Mouse (Mus musculus) ES-E14 (cell line): ENCODE data around the gene Tmem88b. TPM values are rescaled to one million over a fixed set of nuclear protein-coding genes. Genes with fewer than 3 reads are reported as not detected.

Experiments used
- DNase-seq: peaks from one replicate; pipeline ENCODE4 v3.0.0-alpha.2; 2013; ENCODE audit warnings: low read depth, low spot score
- H3K27ac ChIP-seq: 2 replicates; pipeline ENCODE4 v1.5.1; 2012; ENCODE audit warnings: low read depth, mild to moderate bottlenecking, low read length, moderate library complexity, mixed read lengths; ENCODE audit not compliant: poor library complexity, insufficient read depth, severe bottlenecking
- H3K36me3 ChIP-seq: 2 replicates; pipeline ENCODE4 v1.6.1; 2012; ENCODE audit warnings: mild to moderate bottlenecking, low read length, moderate library complexity, mixed read lengths; ENCODE audit not compliant: control insufficient read depth, poor library complexity, insufficient read depth, severe bottlenecking
- H3K4me1 ChIP-seq, 2 experiments: fragments of 150-350 bp in 1 of 2; sonication (generic) in 1 of 2; 2 replicates each; pipeline ENCODE4 v1.6.1; 2012; ENCODE audit warnings: low read length in 2 of 2, mild to moderate bottlenecking in 1 of 2, mixed read lengths in 1 of 2; ENCODE audit not compliant: control insufficient read depth in 2 of 2, insufficient read depth in 2 of 2, poor library complexity in 1 of 2
- H3K4me3 ChIP-seq, 2 experiments: fragments of 150-350 bp in 1 of 2; sonication (generic) in 1 of 2; 2 replicates each; pipeline ENCODE4 v1.5.1; 2012; ENCODE audit warnings: low read length in 2 of 2, low read depth in 1 of 2, mild to moderate bottlenecking in 1 of 2, mixed read lengths in 1 of 2; ENCODE audit not compliant: insufficient read depth in 1 of 2, poor library complexity in 1 of 2, severe bottlenecking in 1 of 2
- H3K9ac ChIP-seq: 2 replicates; pipeline ENCODE4 v1.6.1; 2012; ENCODE audit warnings: low read depth, mild to moderate bottlenecking, low read length, mixed read lengths; ENCODE audit not compliant: poor library complexity, insufficient read depth, severe bottlenecking
- H3K9me3 ChIP-seq: fragments of 150-350 bp; sonication (generic); 2 replicates; pipeline ENCODE4 v1.6.1; 2012; ENCODE audit warnings: low read depth, mild to moderate bottlenecking, low read length; ENCODE audit not compliant: control insufficient read depth, insufficient read depth
- CHD2 ChIP-seq: IDR thresholded peaks from 2 replicates; pipeline ENCODE4 v1.6.1; 2014; ENCODE audit warnings: mild to moderate bottlenecking, low read depth, low read length, inconsistent platforms
- HCFC1 ChIP-seq: IDR thresholded peaks from 2 replicates; pipeline ENCODE4 v1.6.1; 2012; ENCODE audit warnings: low read length, inconsistent platforms, borderline replicate concordance; ENCODE audit not compliant: insufficient read depth
- MAFK ChIP-seq: IDR thresholded peaks from 2 replicates; pipeline ENCODE4 v1.6.1; 2014; ENCODE audit warnings: mild to moderate bottlenecking, low read depth, low read length, inconsistent platforms; ENCODE audit not compliant: insufficient read depth
- ZC3H11A ChIP-seq: IDR thresholded peaks from 2 replicates; pipeline ENCODE4 v1.6.1; 2012; ENCODE audit warnings: low read depth, mild to moderate bottlenecking, inconsistent platforms, low read length, borderline replicate concordance
- ZNF384 ChIP-seq: IDR thresholded peaks from 2 replicates; pipeline ENCODE4 v1.6.1; 2012; ENCODE audit warnings: low read depth, low read length, inconsistent platforms
- in situ Hi-C, 2 experiments: fragments of 600-800 bp; cut with MboI; formaldehyde crosslinking; loops; one replicate each; pipeline ENCODE4 v1.15.1; 2025; ENCODE audit warnings: low sequenced_read_pairs in 2 of 2, inconsistent platforms in 1 of 2; ENCODE audit not compliant: unreplicated experiment in 2 of 2
- total RNA-seq: library from RNA; depleted of rRNA; stranded (reverse); fragments of 300-350 nt; gene quantifications from 2 replicates; pipeline ENCODE4 v1.2.3, GENCODE M21; 2012

Gene Tmem88b
- total RNA-seq, 1 experiment, result 0.09 TPM

- TF ChIP-seq MAFK (no peak), ZNF384 (no peak), ZC3H11A (no peak), HCFC1 (peak; percentile 91), CHD2 (peak; percentile 92)
- no peaks in the 10 kb centered on the region for H3K9me3 ChIP-seq
- peak overlapping the region; percentile 9 for H3K27ac ChIP-seq
- peaks cover 13% of the 10 kb centered on the region for H3K36me3 ChIP-seq
- peak overlapping the region; percentile 81 to 89 for H3K4me3 ChIP-seq
- peaks cover 0 to 2% of the 10 kb centered on the region in 2 experiments; a peak in 2 of 4 replicates for H3K4me1 ChIP-seq
- peak overlapping the region; percentile 83 for H3K9ac ChIP-seq
- in situ Hi-C loops, result no loop called here
- DNase-seq, result peak; percentile 92
Observed at GRCm38 (mm10) chr4:155803340-155804041, 17.8 kb upstream of the Tmem88b start.

- DNase-seq, result no peak
- in situ Hi-C loops, result no loop called here
- Histone ChIP-seq H3K4me3 (peak within 1 kb of the TSS; percentile 81 to 89), H3K27ac (peak within 1 kb of the TSS; percentile 9), H3K4me1 (peaks cover 0 to 2% of the 10 kb centered on the region in 2 experiments; a peak in 2 of 4 replicates), H3K9me3 (no peaks in the 10 kb centered on the region), H3K36me3 (peaks cover 11% of the 10 kb centered on the region), H3K9ac (peak within 1 kb of the TSS; percentile 83)
- TF ChIP-seq MAFK (no peak), ZC3H11A (no peak), HCFC1 (no peak), CHD2 (no peak), ZNF384 (no peak)
Observed at GRCm38 (mm10) chr4:155802741-155803339, 17.2 kb upstream of the Tmem88b start, which contains the start of gene Mrpl20. Gene Mrpl20, plus strand, starts transcription at chr4:155802878.

- peaks cover 10% of the 10 kb centered on the region for H3K36me3 ChIP-seq
- H3K4me3 ChIP-seq, result no peak overlapping the region
- no peak for DNase-seq
- H3K4me1 ChIP-seq, result peaks cover 0 to 2% of the 10 kb centered on the region in 2 experiments; a peak in 2 of 4 replicates
- in situ Hi-C loops, result no loop called here
- H3K9ac ChIP-seq, result no peak overlapping the region
- no peaks in the 10 kb centered on the region for H3K9me3 ChIP-seq
- no peak for TF ChIP-seq HCFC1
- no peak for TF ChIP-seq ZNF384
- TF ChIP-seq MAFK, result no peak
- TF ChIP-seq ZC3H11A, result no peak
- TF ChIP-seq CHD2, result no peak
- H3K27ac ChIP-seq, result no peak overlapping the region
Observed at GRCm38 (mm10) chr4:155802075-155802474, 16.4 kb upstream of the Tmem88b start.

GRCm38 (mm10) chr4:155793730-155794129, 8.1 kb upstream of the Tmem88b start:
- Histone ChIP-seq H3K27ac (no peak overlapping the region), H3K9me3 (no peaks in the 10 kb centered on the region), H3K9ac (no peak overlapping the region), H3K4me1 (no peaks in the 10 kb centered on the region), H3K4me3 (no peak overlapping the region), H3K36me3 (no peaks in the 10 kb centered on the region)
- TF ChIP-seq MAFK (no peak), ZNF384 (no peak), HCFC1 (no peak), CHD2 (no peak), ZC3H11A (no peak)
- no peak for DNase-seq
- in situ Hi-C loops, result no loop called here
